Mouse (Mus musculus) layer of hippocampus, adult 2 months (tissue): ENCODE data around the gene Plcb2. TPM values are rescaled to one million over a fixed set of nuclear protein-coding genes. Genes with fewer than 3 reads are reported as not detected.

Experiments used
- DNase-seq, 2 experiments: peaks; one replicate each; pipeline ENCODE4 v3.0.0; 2022; ENCODE audit warnings: low spot score in 2 of 2
- H3K27ac ChIP-seq: fragments of 200-600 bp; 2 replicates; pipeline ENCODE4 v1.8.1; 2022
- H3K4me3 ChIP-seq: fragments of 200-600 bp; 2 replicates; pipeline ENCODE4 v1.8.1; 2022; ENCODE audit warnings: mild to moderate bottlenecking
- CTCF ChIP-seq: fragments of 200-600 bp; conservative IDR thresholded peaks from 2 replicates; pipeline ENCODE4 v1.8.1; 2022; ENCODE audit warnings: antibody characterized with exemption, mild to moderate bottlenecking, moderate library complexity
- total RNA-seq, 2 experiments: library from RNA; stranded (reverse); gene quantifications; 2 replicates each; pipeline ENCODE4 v1.2.3; 2021

Gene Plcb2
- total RNA-seq, 2 experiments from 2014 or later = 2.3 to 2.6 TPM

DNA sequence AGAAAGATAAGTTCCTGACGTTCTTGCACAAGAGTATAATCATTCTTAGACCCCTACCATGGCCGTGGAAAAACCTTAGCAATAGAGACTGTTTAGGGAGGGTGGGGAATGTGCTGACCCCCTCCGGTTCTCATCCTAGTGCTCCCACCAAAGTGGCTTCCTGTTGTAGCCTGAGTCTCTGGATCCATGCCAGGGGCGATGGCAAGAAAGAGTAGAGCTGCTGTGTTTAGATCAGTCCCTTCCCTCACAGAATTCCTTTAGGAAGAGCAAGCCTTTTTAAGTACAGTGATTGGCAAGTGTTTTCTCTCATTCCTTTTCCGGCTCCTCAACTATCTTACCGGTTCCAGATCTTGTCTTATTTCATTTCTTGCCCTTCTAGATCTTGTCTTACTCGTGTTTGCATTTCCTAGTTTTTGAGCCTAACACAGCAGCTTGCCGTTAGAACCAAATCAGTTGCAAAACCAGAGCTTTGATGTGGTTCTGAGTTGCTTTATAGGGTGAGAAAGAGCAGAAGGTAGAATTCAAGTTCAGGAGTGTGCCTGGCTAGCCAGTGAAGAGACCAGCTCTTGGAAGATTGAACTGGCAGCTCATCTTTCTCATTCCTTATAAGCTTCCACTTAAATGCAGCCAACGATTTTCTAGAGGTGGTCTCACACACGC lies 19.2 kb upstream of the Plcb2 start:
- Histone ChIP-seq H3K27ac (peak overlapping the region; percentile 91), H3K4me3 (peak overlapping the region; percentile 92)
- TF ChIP-seq CTCF = no peak
- DNase-seq = no peak

- no peak for TF ChIP-seq CTCF
- peak overlapping the region; percentile 92 for H3K4me3 ChIP-seq
- H3K27ac ChIP-seq = peak overlapping the region; percentile 91
- DNase-seq = peak in 1 of 2 experiments; percentile 41
Observed at GRCm38 (mm10) chr2:118745915-118746901, 18.0 kb upstream of the Plcb2 start.

DNA sequence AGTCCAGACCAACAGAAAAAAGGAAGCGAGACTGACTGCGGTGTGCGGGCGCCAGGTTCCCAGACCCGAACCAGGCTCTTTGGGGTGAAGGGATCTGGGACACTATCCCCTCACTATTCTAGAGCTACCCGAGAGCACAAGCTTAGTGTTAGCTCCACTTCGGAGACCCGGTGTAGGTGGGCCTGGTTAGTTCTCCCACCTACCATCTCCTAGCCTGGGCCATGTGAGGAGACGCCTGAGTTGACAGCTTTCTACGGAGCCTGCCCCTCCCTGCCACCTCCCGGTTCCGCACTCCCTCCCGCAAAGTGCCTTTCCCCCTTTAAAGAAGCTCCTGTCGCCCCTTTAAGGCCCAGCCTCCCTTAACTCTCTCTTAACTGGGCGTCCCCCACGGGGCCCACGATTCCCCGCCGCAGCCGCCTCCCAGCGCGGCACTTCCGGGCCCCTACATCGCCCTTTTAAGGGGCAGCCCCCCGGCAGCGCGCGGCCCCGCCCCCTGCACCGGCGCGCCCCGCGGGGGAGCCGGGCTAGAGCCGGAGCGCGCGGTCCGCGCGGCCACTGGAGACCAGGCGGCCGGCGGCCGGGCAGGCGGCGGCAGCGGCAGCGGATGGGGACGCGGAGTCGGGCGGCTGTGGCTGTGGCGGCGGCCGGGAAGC lies 17.1 kb upstream of the Plcb2 start, which contains the start of gene Inafm2:
TSS of gene Inafm2 (plus strand) at position 527 of the 653 bp plus-strand sequence.
- 0 out of 2 replicates have a peak, but pooled peaks have one; percentile 14 for TF ChIP-seq CTCF
- H3K27ac ChIP-seq = peak within 1 kb of the TSS; percentile 91
- peak within 1 kb of the TSS; percentile 92 for H3K4me3 ChIP-seq
- peak; percentile 95 to 96 for DNase-seq

- H3K4me3 ChIP-seq = no peak overlapping the region
- no peak for TF ChIP-seq CTCF
- no peak overlapping the region for H3K27ac ChIP-seq
- DNase-seq = no peak
Observed at GRCm38 (mm10) chr2:118744621-118745020, 16.4 kb upstream of the Plcb2 start.

- no peak overlapping the region for H3K27ac ChIP-seq
- TF ChIP-seq CTCF = peak; percentile 96
- DNase-seq = peak in 1 of 2 experiments; percentile 40
Observed at GRCm38 (mm10) chr2:118743261-118743943, 15.2 kb upstream of the Plcb2 start.

DNA sequence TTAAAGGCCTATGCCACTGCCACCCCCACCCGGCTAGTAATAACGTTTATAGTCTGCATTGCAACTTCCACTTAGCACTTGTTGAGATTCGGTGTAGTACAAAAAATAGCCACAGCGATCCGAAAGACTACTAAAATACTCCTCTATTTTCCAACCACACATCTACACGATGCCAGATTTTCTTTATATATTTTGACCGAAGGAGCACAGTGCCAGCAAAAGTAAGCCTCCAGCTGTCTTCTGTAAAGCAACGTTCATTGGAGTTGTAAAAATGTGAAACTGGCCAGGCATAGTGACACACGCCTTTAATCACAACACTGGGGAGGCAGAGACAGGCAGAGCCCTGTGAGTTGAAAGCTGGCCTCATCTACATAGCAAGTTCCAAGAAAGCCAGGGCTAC lies 12.9 kb upstream of the Plcb2 start:
- no peak for DNase-seq
- Histone ChIP-seq H3K27ac (no peak overlapping the region), H3K4me3 (no peak overlapping the region)
- no peak for TF ChIP-seq CTCF

More at GRCm38 (mm10) chr2:118743261-118743943, 15.2 kb upstream of the Plcb2 start:
- H3K4me3 ChIP-seq = no peak overlapping the region

- TF ChIP-seq CTCF = no peak
- no peak overlapping the region for H3K4me3 ChIP-seq
- no peak for DNase-seq
- H3K27ac ChIP-seq = no peak overlapping the region
Observed at GRCm38 (mm10) chr2:118740341-118740740, 12.1 kb upstream of the Plcb2 start.

GRCm38 (mm10) chr2:118733341-118733740 lies 5.1 kb upstream of the Plcb2 start:
- DNase-seq = peak; percentile 70 to 72
- Histone ChIP-seq H3K4me3 (no peak overlapping the region), H3K27ac (peak overlapping the region; percentile 46; the same call in 1 of the 2 replicates)
- TF ChIP-seq CTCF = no peak

- Histone ChIP-seq H3K27ac (no peak overlapping the region), H3K4me3 (no peak overlapping the region)
- DNase-seq = no peak
- no peak for TF ChIP-seq CTCF
Observed at GRCm38 (mm10) chr2:118731981-118732380, 3.7 kb upstream of the Plcb2 start.

DNA sequence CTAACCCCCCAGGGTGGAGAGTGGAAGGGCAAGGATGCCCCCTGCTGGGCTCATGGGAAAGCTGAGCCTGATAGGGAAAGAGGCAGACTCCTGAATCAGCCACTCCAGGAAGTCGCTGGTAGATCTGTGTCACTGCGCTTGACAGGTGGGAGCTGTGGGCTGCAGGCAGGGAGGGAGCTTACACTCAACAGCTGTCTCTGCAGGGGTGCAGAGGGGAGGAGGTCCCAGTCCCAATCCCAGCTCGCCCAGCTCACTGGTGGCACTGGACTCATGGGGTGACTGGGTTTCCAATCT lies 2.3 kb upstream of the Plcb2 start:
- TF ChIP-seq CTCF = peak; percentile 91
- no peak overlapping the region for H3K4me3 ChIP-seq

DNA sequence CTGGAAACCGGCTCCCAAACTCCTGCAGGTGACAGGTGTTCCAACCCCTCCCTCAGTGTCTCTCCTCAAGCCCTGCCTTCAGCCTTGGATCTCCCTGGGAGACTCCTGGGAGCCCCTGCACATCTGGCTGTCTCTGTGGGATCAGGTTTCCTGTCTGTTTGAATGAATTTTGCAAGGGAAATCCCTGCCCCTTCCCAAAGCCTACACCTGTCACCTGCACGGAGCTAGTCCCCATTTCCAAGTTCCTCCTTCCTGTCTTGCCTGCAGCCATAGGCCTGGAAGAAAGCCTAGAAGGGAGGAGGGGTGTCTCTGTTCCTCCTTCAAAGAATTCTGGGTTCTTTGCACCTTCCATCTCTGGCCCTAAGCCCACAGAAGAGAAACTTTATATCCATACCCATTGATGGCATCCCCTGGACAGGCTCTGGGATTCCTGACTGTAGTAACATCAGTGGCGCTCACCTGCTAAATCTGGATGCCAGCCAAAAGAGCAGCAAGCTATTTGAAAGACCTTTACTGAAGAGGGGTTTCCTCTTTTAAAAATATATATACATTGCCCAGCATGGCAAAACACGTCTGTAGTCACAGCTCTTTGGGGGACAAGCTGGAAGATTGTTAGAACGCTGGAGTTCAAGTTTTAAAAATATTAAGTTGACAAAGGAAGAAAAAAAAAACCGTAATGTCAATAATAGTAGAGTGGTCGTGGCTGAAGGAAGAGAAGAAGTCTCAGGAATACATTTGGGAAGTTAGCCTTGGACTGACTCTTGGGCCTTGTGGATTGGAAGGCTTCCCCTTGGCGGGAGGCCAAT lies 1.8 kb upstream of the Plcb2 start:
- Histone ChIP-seq H3K4me3 (no peak overlapping the region), H3K27ac (no peak overlapping the region)
- DNase-seq = no peak
- no peak for TF ChIP-seq CTCF

More for the DNA sequence above, 2.3 kb upstream of the Plcb2 start:
- DNase-seq = peak; percentile 79
- no peak overlapping the region for H3K27ac ChIP-seq
